ENCODE assay signal across 8 mouse cellular contexts in the genomic region with DNA sequence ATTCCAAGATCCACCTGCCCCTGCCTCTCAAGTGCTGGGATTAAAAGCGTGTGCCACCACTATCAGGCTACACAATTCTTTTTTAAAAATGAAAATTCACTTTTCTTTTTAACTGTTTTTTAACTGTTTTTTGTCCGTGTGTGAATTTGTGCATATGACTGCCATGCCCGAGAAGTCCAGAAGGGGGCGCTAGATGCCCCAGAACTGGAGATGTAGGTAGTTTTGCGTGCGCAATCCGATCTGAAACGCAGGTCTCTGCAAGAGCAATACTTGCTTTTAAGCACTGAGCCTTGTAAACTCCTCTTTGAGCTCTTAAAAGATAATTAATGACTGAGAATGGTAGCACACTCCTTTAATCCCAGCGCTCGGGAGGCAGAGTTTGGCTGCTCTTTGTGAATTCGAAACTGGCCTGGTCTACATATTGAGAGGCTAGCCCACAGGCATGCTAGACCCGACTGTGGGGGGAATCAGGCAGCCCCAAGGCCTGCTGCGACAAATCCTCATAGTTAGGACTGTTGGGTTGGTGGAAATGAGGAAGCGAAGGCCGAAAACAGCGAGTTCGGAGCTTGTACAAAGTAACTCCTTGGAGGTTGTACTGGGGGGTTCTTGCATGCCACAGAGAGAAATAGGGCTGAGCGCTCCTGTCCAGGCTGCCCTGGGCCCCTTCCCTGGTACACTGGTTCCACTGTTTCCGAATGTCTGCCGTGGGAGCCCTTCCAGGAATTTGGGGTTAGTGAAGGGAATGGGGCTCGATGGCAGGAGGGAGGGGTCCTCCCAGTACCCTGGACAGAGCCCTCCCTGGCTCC. TPM values are rescaled to one million over a fixed set of nuclear protein-coding genes. Genes with fewer than 3 reads are reported as not detected.
DNase-seq lines count a peak whose midpoint lies in the region; ATAC-seq and TF ChIP-seq lines count a peak whose summit lies in the region.

No protein-coding gene starts in this region.

- TF ChIP-seq EP300 in liver, embryonic 14.5 days (IDR thresholded peaks at IDR 0.05; ENCODE audit: low read depth): no peak

- no peaks in the 10 kb centered on the region for H3K36me3 ChIP-seq in heart, embryonic 12.5 days
- H3K36me3 ChIP-seq in ES-E14 (ENCODE audit: control insufficient read depth, insufficient read depth, low read length, poor library complexity, severe bottlenecking): no peaks in the 10 kb centered on the region
- H3K36me3 ChIP-seq in hindbrain, postnatal 0 days (ENCODE audit: insufficient read depth, low read length): no peaks in the 10 kb centered on the region
- H3K36me3 ChIP-seq in liver, embryonic 14.5 days (replicated peaks; ENCODE audit: control insufficient read depth, insufficient read depth, low read depth): no peaks in the 10 kb centered on the region
- H3K36me3 ChIP-seq in neural tube, embryonic 13.5 days: no peaks in the 10 kb centered on the region

- ATAC-seq in heart, embryonic 12.5 days (ENCODE audit: insufficient number of reproducible peaks, low FRiP score): no peak
- no peak for ATAC-seq in hindbrain, postnatal 0 days
- ATAC-seq in liver, embryonic 14.5 days (ENCODE audit: insufficient read depth): no peak
- no peak for ATAC-seq in neural tube, embryonic 13.5 days (ENCODE audit: low read depth)

- intact Hi-C loops in heart, postnatal 25 days (cut with DNase I): loop anchor here (5.0 kb wide), 1 partner anchor 279 kb away; no protein-coding TSS in a partner anchor

- TF ChIP-seq CTCF in hindbrain, postnatal 0 days (IDR thresholded peaks at IDR 0.05; ENCODE audit: low read depth): peak; percentile 77
- TF ChIP-seq CTCF in liver, embryonic 14.5 days (IDR thresholded peaks at IDR 0.05; ENCODE audit: low read depth): peak; percentile 87

- H3K27me3 ChIP-seq in heart, embryonic 12.5 days (replicated peaks): peaks cover 82% of the 10 kb centered on the region
- peaks cover 53% of the 10 kb centered on the region for H3K27me3 ChIP-seq in hindbrain, postnatal 0 days (ENCODE audit: insufficient read depth, low read length)
- H3K27me3 ChIP-seq in liver, embryonic 14.5 days (ENCODE audit: control insufficient read depth, insufficient read depth, low read length): peaks cover 47% of the 10 kb centered on the region
- peaks cover 95% of the 10 kb centered on the region for H3K27me3 ChIP-seq in neural tube, embryonic 13.5 days

- H3K27ac ChIP-seq in heart, embryonic 12.5 days (ENCODE audit: poor library complexity, severe bottlenecking): no peak overlapping the region
- H3K27ac ChIP-seq in ES-E14 (ENCODE audit: insufficient read depth, low read depth, low read length, poor library complexity, severe bottlenecking): no peak overlapping the region
- no peak overlapping the region for H3K27ac ChIP-seq in hindbrain, postnatal 0 days
- no peak overlapping the region for H3K27ac ChIP-seq in liver, embryonic 14.5 days
- H3K27ac ChIP-seq in neural tube, embryonic 13.5 days (replicated peaks): no peak overlapping the region

- in situ Hi-C loops in ES-E14 (cut with MboI; ENCODE audit: low sequenced_read_pairs in 2 of 2, unreplicated experiment in 2 of 2): no loop called here

- peak overlapping the region; percentile 64 for H3K4me2 ChIP-seq in heart, embryonic 12.5 days
- peak overlapping the region; percentile 16 for H3K4me2 ChIP-seq in hindbrain, postnatal 0 days (ENCODE audit: low read depth, low read length)
- H3K4me2 ChIP-seq in liver, embryonic 14.5 days (ENCODE audit: low read depth): peak overlapping the region; percentile 63
- peak overlapping the region; percentile 30; the same call in 1 of the 2 replicates for H3K4me2 ChIP-seq in neural tube, embryonic 13.5 days

- 16% methylated on average over 21 of the region's 21 CpGs for WGBS in heart, embryonic 12.5 days
- WGBS in hindbrain, postnatal 0 days: 19% methylated on average over 21 of the region's 21 CpGs
- 9% methylated on average over 21 of the region's 21 CpGs for WGBS in liver, embryonic 14.5 days (ENCODE audit: insufficient replicate concordance)
- 16% methylated on average over 21 of the region's 21 CpGs for WGBS in neural tube, embryonic 13.5 days

- H3K9me3 ChIP-seq in heart, embryonic 12.5 days (replicated peaks): no peaks in the 10 kb centered on the region
- H3K9me3 ChIP-seq in ES-E14 (ENCODE audit: control insufficient read depth, insufficient read depth, low read depth, low read length): no peaks in the 10 kb centered on the region
- no peaks in the 10 kb centered on the region for H3K9me3 ChIP-seq in hindbrain, postnatal 0 days (ENCODE audit: low read length)
- H3K9me3 ChIP-seq in liver, embryonic 14.5 days (ENCODE audit: control insufficient read depth, low read length): no peaks in the 10 kb centered on the region
- no peaks in the 10 kb centered on the region for H3K9me3 ChIP-seq in neural tube, embryonic 13.5 days

- DNase-seq in heart, postnatal 25 days (ENCODE audit: low spot score): no peak
- DNase-seq in ES-E14 (ENCODE audit: low read depth, low spot score): no peak
- peak; percentile 72 for DNase-seq in embryo, embryonic 10.5 days (ENCODE audit: low spot score)
- peak; percentile 68 for DNase-seq in hindbrain, postnatal 0 days (ENCODE audit: low spot score)
- DNase-seq in liver, embryonic 14.5 days (ENCODE audit: low read depth in 3 of 3, low spot score in 3 of 3): no peak
- DNase-seq in urinary bladder, postnatal 10 days (ENCODE audit: low spot score): no peak

- H3K4me3 ChIP-seq in heart, embryonic 12.5 days: peak overlapping the region; percentile 40
- peak overlapping the region; percentile 61 to 69; a peak in 2 of 4 replicates for H3K4me3 ChIP-seq in ES-E14 (ENCODE audit: insufficient read depth in 1 of 2, low read depth in 1 of 2, low read length in 2 of 2, poor library complexity in 1 of 2, severe bottlenecking in 1 of 2)
- H3K4me3 ChIP-seq in hindbrain, postnatal 0 days (ENCODE audit: low read length): peak overlapping the region; percentile 14; the same call in 1 of the 2 replicates
- H3K4me3 ChIP-seq in liver, embryonic 14.5 days (ENCODE audit: insufficient read depth in 1 of 2, low read depth in 2 of 2, low read length in 2 of 2): peak overlapping the region in 1 of 2 experiments; percentile 42; a peak in 2 of 4 replicates
- 0 out of 2 replicates have a peak overlapping the region, but pooled peaks have one; percentile 1 for H3K4me3 ChIP-seq in neural tube, embryonic 13.5 days

- H3K4me1 ChIP-seq in heart, embryonic 12.5 days (replicated peaks): peaks cover 28% of the 10 kb centered on the region
- peaks cover 2 to 3% of the 10 kb centered on the region in 2 experiments; a peak in 2 of 4 replicates for H3K4me1 ChIP-seq in ES-E14 (ENCODE audit: control insufficient read depth in 2 of 2, insufficient read depth in 2 of 2, low read length in 2 of 2, poor library complexity in 1 of 2)
- H3K4me1 ChIP-seq in hindbrain, postnatal 0 days (ENCODE audit: insufficient read depth, low read length): peaks cover 5% of the 10 kb centered on the region; the same call in 1 of the 2 replicates
- H3K4me1 ChIP-seq in liver, embryonic 14.5 days (replicated peaks; ENCODE audit: control insufficient read depth in 2 of 2, insufficient read depth in 2 of 2, low read length in 1 of 2): peaks cover 3 to 8% of the 10 kb centered on the region in 2 experiments; a peak in 3 of 4 replicates
- H3K4me1 ChIP-seq in neural tube, embryonic 13.5 days (replicated peaks): peaks cover 26% of the 10 kb centered on the region

- H3K9ac ChIP-seq in heart, embryonic 12.5 days: no peak overlapping the region
- no peak overlapping the region for H3K9ac ChIP-seq in ES-E14 (ENCODE audit: insufficient read depth, low read depth, low read length, poor library complexity, severe bottlenecking)
- no peak overlapping the region for H3K9ac ChIP-seq in hindbrain, postnatal 0 days (replicated peaks; ENCODE audit: low read length)
- H3K9ac ChIP-seq in liver, embryonic 14.5 days (replicated peaks): no peak overlapping the region
- no peak overlapping the region for H3K9ac ChIP-seq in neural tube, embryonic 13.5 days

RNA-seq across cellular contexts. Expression of gene Hes2, which starts 0.7 kb away (rescaled TPM):
- not detected in 2 replicates for polyA plus RNA-seq in heart, embryonic 12.5 days (2016; fragmentation: Nextera tagmentation; extraction: Ambion mirVana)
- total RNA-seq in heart, postnatal 25 days (2021): not detected
- total RNA-seq in ES-E14 (2012; rRNA removed): 0.32 and 0.58 TPM in 2 replicates
- total RNA-seq in hindbrain, postnatal 0 days (2014; rRNA removed): not detected in 2 replicates
- polyA plus RNA-seq in hindbrain, postnatal 0 days (2015; fragmentation: Nextera tagmentation; extraction: Ambion mirVana): not detected in 2 replicates
- 0.01 and 0.02 TPM in 2 replicates for polyA plus RNA-seq in liver, embryonic 14.5 days (2012; rRNA removed)
- 0.05 TPM in 1 of 2 replicates, not detected in the other for polyA plus RNA-seq in liver, embryonic 14.5 days (2014; fragmentation: Nextera tagmentation; extraction: Ambion mirVana)
- polyA plus RNA-seq in neural tube, embryonic 13.5 days (2015; fragmentation: Nextera tagmentation; extraction: Ambion mirVana): 0.13 and 0.15 TPM in 2 replicates

RNA-seq across cellular contexts. Expression of gene Espn, which starts 5.8 kb away (rescaled TPM):
- 1.3 and 1.6 TPM in 2 replicates for polyA plus RNA-seq in heart, embryonic 12.5 days (2016; fragmentation: Nextera tagmentation; extraction: Ambion mirVana)
- total RNA-seq in heart, postnatal 25 days (2021): 1 to 10 TPM; 1.7 to 2.2 TPM
- 5.6 and 6.6 TPM in 2 replicates for total RNA-seq in ES-E14 (2012; rRNA removed)
- total RNA-seq in hindbrain, postnatal 0 days (2014; rRNA removed): 0.47 and 1.4 TPM in 2 replicates
- polyA plus RNA-seq in hindbrain, postnatal 0 days (2015; fragmentation: Nextera tagmentation; extraction: Ambion mirVana): 0.71 and 0.79 TPM in 2 replicates
- polyA plus RNA-seq in liver, embryonic 14.5 days (2012; rRNA removed): 1.2 and 1.5 TPM in 2 replicates
- polyA plus RNA-seq in liver, embryonic 14.5 days (2014; fragmentation: Nextera tagmentation; extraction: Ambion mirVana): 1.2 and 1.9 TPM in 2 replicates
- 0.21 and 0.51 TPM in 2 replicates for polyA plus RNA-seq in neural tube, embryonic 13.5 days (2015; fragmentation: Nextera tagmentation; extraction: Ambion mirVana)

RNA-seq across cellular contexts. Expression of gene Acot7, which starts 20.0 kb away (rescaled TPM):
- polyA plus RNA-seq in heart, embryonic 12.5 days (2016; fragmentation: Nextera tagmentation; extraction: Ambion mirVana): 63.4 and 64.6 TPM in 2 replicates
- total RNA-seq in heart, postnatal 25 days (2021): 10 to 100 TPM; 53.4 to 58.8 TPM
- 38.8 and 51.9 TPM in 2 replicates for total RNA-seq in ES-E14 (2012; rRNA removed)
- 249 and 259 TPM in 2 replicates for total RNA-seq in hindbrain, postnatal 0 days (2014; rRNA removed)
- polyA plus RNA-seq in hindbrain, postnatal 0 days (2015; fragmentation: Nextera tagmentation; extraction: Ambion mirVana): 455 and 488 TPM in 2 replicates
- 10.8 and 12.5 TPM in 2 replicates for polyA plus RNA-seq in liver, embryonic 14.5 days (2012; rRNA removed)
- polyA plus RNA-seq in liver, embryonic 14.5 days (2014; fragmentation: Nextera tagmentation; extraction: Ambion mirVana): 12.2 and 13.0 TPM in 2 replicates
- polyA plus RNA-seq in neural tube, embryonic 13.5 days (2015; fragmentation: Nextera tagmentation; extraction: Ambion mirVana): 316 and 346 TPM in 2 replicates

RNA-seq across cellular contexts. Expression of gene Tnfrsf25, which starts 42.2 kb away (rescaled TPM):
- polyA plus RNA-seq in heart, embryonic 12.5 days (2016; fragmentation: Nextera tagmentation; extraction: Ambion mirVana): 0.86 and 1.1 TPM in 2 replicates
- 1 to 10 TPM; 2.9 to 3.0 TPM for total RNA-seq in heart, postnatal 25 days (2021)
- total RNA-seq in ES-E14 (2012; rRNA removed): 3.8 and 5.7 TPM in 2 replicates
- total RNA-seq in hindbrain, postnatal 0 days (2014; rRNA removed): 0.22 and 1.6 TPM in 2 replicates
- polyA plus RNA-seq in hindbrain, postnatal 0 days (2015; fragmentation: Nextera tagmentation; extraction: Ambion mirVana): 0.48 and 0.62 TPM in 2 replicates
- polyA plus RNA-seq in liver, embryonic 14.5 days (2012; rRNA removed): 0.68 and 0.93 TPM in 2 replicates
- polyA plus RNA-seq in liver, embryonic 14.5 days (2014; fragmentation: Nextera tagmentation; extraction: Ambion mirVana): 0.15 and 0.16 TPM in 2 replicates
- polyA plus RNA-seq in neural tube, embryonic 13.5 days (2015; fragmentation: Nextera tagmentation; extraction: Ambion mirVana): 0.84 and 1.8 TPM in 2 replicates

Comparison
In these comparisons a context has a peak if more than half of its experiments do, and no peak if none do; other contexts are left out.
1. DNase-seq: peak in embryo, embryonic 10.5 days (single experiment) and hindbrain, postnatal 0 days (single experiment); none in heart, postnatal 25 days (single experiment), ES-E14 (single experiment), liver, embryonic 14.5 days (0 of 3) and urinary bladder, postnatal 10 days (single experiment).
2. Peak in every context shown above with its lines, with median percentiles within 50 percentile points of each other: H3K4me2 ChIP-seq.